Mouse (Mus musculus): ENCODE data around the gene Rhof. TPM values are rescaled to one million over a fixed set of nuclear protein-coding genes. Genes with fewer than 3 reads are reported as not detected.

Rhof gene
- total RNA-seq, 2 experiments from 2014 or later = 0.36 to 0.45 TPM

Other genes with a start within 250 kb of the Rhof start
- gene Kdm2b, start 142.9 kb downstream of the Rhof start, total RNA-seq (2021) = 10 to 100 TPM; 15.4 to 16.8 TPM
- 10 to 100 TPM; 15.1 to 16.1 TPM for gene Orai1, start 117.6 kb downstream of the Rhof start, total RNA-seq (2021)
- gene Morn3, start 85.7 kb downstream of the Rhof start, total RNA-seq (2021) = not detected
- gene Tmem120b, start 64.3 kb downstream of the Rhof start, total RNA-seq (2021) = 10 to 100 TPM in 1 of 2 experiments, 1 to 10 TPM in 1; 8.6 to 10.6 TPM
- 10 to 100 TPM; 14.4 to 18.4 TPM for gene Setd1b, start 9.5 kb upstream of the Rhof start, total RNA-seq (2021)
- gene Psmd9, start 36.7 kb upstream of the Rhof start, total RNA-seq (2021) = 10 to 100 TPM; 15.6 to 16.7 TPM
- not detected for gene Hpd, start 50.0 kb upstream of the Rhof start, total RNA-seq (2021)
- under 1 TPM; 0.81 to 0.98 TPM for gene Wdr66, start 119.4 kb upstream of the Rhof start, total RNA-seq (2021)
- 1 to 10 TPM; 8.6 to 9.5 TPM for gene Bcl7a, start 211.1 kb upstream of the Rhof start, total RNA-seq (2021)